Mouse (Mus musculus) small intestine, adult 2 months (tissue): ENCODE data around the gene Popdc3.

Source experiments
- CTCF ChIP-seq: fragments of 200-500 bp; IDR thresholded peaks from 2 replicates; pipeline ENCODE4 v1.5.1; 2012; ENCODE audit warnings: low read depth, mild to moderate bottlenecking, control low read depth, inconsistent platforms, low read length, moderate library complexity, mixed read lengths; ENCODE audit not compliant: insufficient replicate concordance, insufficient read length; ENCODE audit errors: extremely low read depth
- POLR2A ChIP-seq: fragments of 200-500 bp; IDR thresholded peaks from 2 replicates; pipeline ENCODE4 v1.6.1; 2012; ENCODE audit warnings: low read depth, mild to moderate bottlenecking, control low read depth, inconsistent platforms, low read length, moderate library complexity

GRCm38 (mm10) chr10:45236304-45236703 lies 58.4 kb downstream of the Popdc3 start:
- no peak for TF ChIP-seq POLR2A
- TF ChIP-seq CTCF: no peak
